Mouse (Mus musculus): Measurements from ENCODE around the gene Prg4.

Gene Prg4

GRCm38 (mm10) chr1:150403914-150404313 is 62.1 kb downstream of the Prg4 start:
- DNase-seq, result no peak

Data from liver (tissue).